Mouse (Mus musculus) megakaryocyte, adult 5-6 weeks (primary cell): ENCODE measurements around the gene Adam11. TPM values are rescaled to one million over a fixed set of nuclear protein-coding genes. Genes with fewer than 3 reads are reported as not detected.

Experiments used
- ATAC-seq: 2 replicates; pipeline ENCODE4 v1.8.0; 2016; ENCODE audit warnings: mild to moderate bottlenecking, inconsistent platforms; ENCODE audit not compliant: poor library complexity, severe bottlenecking
- total RNA-seq, 2 experiments: library from RNA; stranded (forward) in 1 of 2; stranded (reverse) in 1 of 2; fragments of 153-499, 151-499 nt in 1 of 2; fragments of 221-1000, 200-1000 nt in 1 of 2; gene quantifications; 2 replicates each; pipeline versions ENCODE4 v1.2.3 to v1.2.4; 2015 to 2017

Gene Adam11
- total RNA-seq, 2 experiments from 2014 or later, result 0.54 TPM; not detected in 1

- no peak for ATAC-seq
These were observed 58.6 kb downstream of the Adam11 start for GRCm38 (mm10) chr11:102819783-102820385.

DNA sequence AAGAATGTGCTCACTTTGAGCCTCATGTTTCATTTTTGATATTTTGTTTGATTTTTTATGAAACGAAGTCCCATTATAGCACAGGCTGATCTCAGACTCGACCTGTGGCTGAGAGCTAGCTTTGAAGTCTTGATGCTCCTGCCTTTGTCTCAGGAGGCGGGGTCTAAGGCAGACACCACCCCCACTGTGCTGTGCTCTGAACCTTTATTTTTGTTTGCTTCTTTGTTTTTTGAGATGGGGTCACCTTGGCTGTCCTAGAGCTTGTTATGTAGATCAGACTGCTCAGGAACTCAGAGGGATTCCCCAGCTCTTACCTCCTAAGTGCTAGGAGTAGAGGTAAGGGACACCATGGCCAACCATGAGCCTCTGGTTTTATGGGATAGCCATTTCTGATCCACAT lies 59.2 kb downstream of the Adam11 start:
- ATAC-seq, result no peak

GRCm38 (mm10) chr11:102821231-102821630 lies 60.0 kb downstream of the Adam11 start:
- no peak for ATAC-seq

GRCm38 (mm10) chr11:102826476-102826875 lies 65.2 kb downstream of the Adam11 start:
- no peak for ATAC-seq

- ATAC-seq, result no peak
These were observed 65.9 kb downstream of the Adam11 start for GRCm38 (mm10) chr11:102827097-102827496.

Other genes starting within 250 kb of the Adam11 start
- gene Gpatch8, start 205.0 kb upstream of the Adam11 start, total RNA-seq (2015), result 18.9 and 19.8 TPM in 2 replicates
- gene Gpatch8, start 205.0 kb upstream of the Adam11 start, total RNA-seq (2017), result 21.3 and 31.3 TPM in 2 replicates
- gene Gm11627, start 182.0 kb upstream of the Adam11 start, total RNA-seq (2015), result not detected in 2 replicates
- not detected in 2 replicates for gene Gm11627, start 182.0 kb upstream of the Adam11 start, total RNA-seq (2017)
- not detected in 2 replicates for gene Fzd2, start 157.0 kb upstream of the Adam11 start, total RNA-seq (2015)
- gene Fzd2, start 157.0 kb upstream of the Adam11 start, total RNA-seq (2017), result not detected in 2 replicates
- not detected in 2 replicates for gene Meioc, start 97.7 kb upstream of the Adam11 start, total RNA-seq (2015)
- not detected in 2 replicates for gene Meioc, start 97.7 kb upstream of the Adam11 start, total RNA-seq (2017)
- gene Ccdc43, start 63.7 kb upstream of the Adam11 start, total RNA-seq (2015), result 17.1 and 18.1 TPM in 2 replicates
- 27.2 and 30.2 TPM in 2 replicates for gene Ccdc43, start 63.7 kb upstream of the Adam11 start, total RNA-seq (2017)
- 0.11 TPM in 2 replicates for gene Gjc1, start 58.3 kb downstream of the Adam11 start, total RNA-seq (2015)
- gene Gjc1, start 58.3 kb downstream of the Adam11 start, total RNA-seq (2017), result 0.40 and 0.89 TPM in 2 replicates
- gene Higd1b, start 74.4 kb downstream of the Adam11 start, total RNA-seq (2015), result not detected in 2 replicates
- not detected in 2 replicates for gene Higd1b, start 74.4 kb downstream of the Adam11 start, total RNA-seq (2017)
- gene Eftud2, start 119.5 kb downstream of the Adam11 start, total RNA-seq (2015), result 67.2 and 80.2 TPM in 2 replicates
- gene Eftud2, start 119.5 kb downstream of the Adam11 start, total RNA-seq (2017), result 62.9 and 70.6 TPM in 2 replicates
- not detected in 2 replicates for gene Ccdc103, start 119.8 kb downstream of the Adam11 start, total RNA-seq (2015)
- gene Ccdc103, start 119.8 kb downstream of the Adam11 start, total RNA-seq (2017), result not detected in 2 replicates
- not detected in 2 replicates for gene Fam187a, start 123.7 kb downstream of the Adam11 start, total RNA-seq (2015)
- not detected in 2 replicates for gene Fam187a, start 123.7 kb downstream of the Adam11 start, total RNA-seq (2017)
- gene Gfap, start 139.5 kb downstream of the Adam11 start, total RNA-seq (2015), result 0.18 and 0.49 TPM in 2 replicates
- gene Gfap, start 139.5 kb downstream of the Adam11 start, total RNA-seq (2017), result 0.49 TPM in 1 of 2 replicates, not detected in the other
- gene Kif18b, start 163.7 kb downstream of the Adam11 start, total RNA-seq (2015), result 22.1 and 24.9 TPM in 2 replicates
- gene Kif18b, start 163.7 kb downstream of the Adam11 start, total RNA-seq (2017), result 23.2 and 25.4 TPM in 2 replicates
- not detected in 2 replicates for gene C1ql1, start 185.2 kb downstream of the Adam11 start, total RNA-seq (2015)
- gene C1ql1, start 185.2 kb downstream of the Adam11 start, total RNA-seq (2017), result not detected in 2 replicates